Mouse (Mus musculus) spleen, adult 2 months (tissue): ENCODE results near the gene Zcchc4. TPM values are rescaled to one million over a fixed set of nuclear protein-coding genes. Genes with fewer than 3 reads are reported as not detected.
"Not testable (repeated sequence)": the region's sequence is repeated elsewhere in the genome, so short reads cannot be mapped to it uniquely, and the experiment has no call there.

Experiments
- DNase-seq, 2 experiments: peaks; one replicate each; pipeline versions ENCODE4 v3.0.0 to v3.0.0-alpha.2; 2012 to 2021; ENCODE audit warnings: low spot score in 2 of 2, low read depth in 1 of 2
- H3K27ac ChIP-seq: fragments of 200-500 bp; 2 replicates; pipeline ENCODE4 v1.5.1; 2012; ENCODE audit warnings: low read length, inconsistent platforms; ENCODE audit not compliant: insufficient read depth
- H3K27me3 ChIP-seq: fragments of 200-500 bp; 2 replicates; pipeline ENCODE4 v1.6.1; 2012; ENCODE audit warnings: mild to moderate bottlenecking, moderate library complexity, low read length, inconsistent platforms; ENCODE audit not compliant: control insufficient read depth, insufficient read depth
- H3K36me3 ChIP-seq: fragments of 200-500 bp; 2 replicates; pipeline ENCODE4 v1.6.1; 2012; ENCODE audit warnings: mild to moderate bottlenecking, low read length, inconsistent platforms; ENCODE audit not compliant: control insufficient read depth, insufficient read depth
- H3K4me1 ChIP-seq: fragments of 200-500 bp; 2 replicates; pipeline ENCODE4 v1.6.1; 2011; ENCODE audit warnings: inconsistent platforms; ENCODE audit not compliant: control insufficient read depth, insufficient read depth, insufficient read length
- H3K4me3 ChIP-seq: fragments of 200-500 bp; 2 replicates; pipeline ENCODE4 v1.5.1; 2011; ENCODE audit warnings: mild to moderate bottlenecking, inconsistent platforms; ENCODE audit not compliant: insufficient read depth, insufficient read length; ENCODE audit errors: extremely low read depth
- CTCF ChIP-seq: fragments of 200-500 bp; IDR thresholded peaks from 2 replicates; pipeline ENCODE4 v1.5.1; 2011; ENCODE audit warnings: mild to moderate bottlenecking, inconsistent platforms; ENCODE audit not compliant: insufficient read depth, insufficient read length, insufficient replicate concordance; ENCODE audit errors: extremely low read depth
- POLR2A ChIP-seq: fragments of 200-500 bp; IDR thresholded peaks from 2 replicates; pipeline ENCODE4 v1.6.1; 2011; ENCODE audit warnings: low read depth, low read length, inconsistent platforms
- WGBS: fragments of 180-500 bp; shearing (Covaris S2); methylation state at CpG from one replicate; pipeline ENCODE4 v1.1.7; 2018; 5-methylcytosine and 5-hydroxymethylcytosine counted together
- polyA plus RNA-seq: library from polyadenylated mRNA; depleted of rRNA; stranded (reverse); fragments of >200 nt; gene quantifications from 2 replicates; pipeline ENCODE4 v1.2.3, GENCODE M21; 2012

Gene Zcchc4
- polyA plus RNA-seq, 1 experiment: 5.0 TPM

DNA sequence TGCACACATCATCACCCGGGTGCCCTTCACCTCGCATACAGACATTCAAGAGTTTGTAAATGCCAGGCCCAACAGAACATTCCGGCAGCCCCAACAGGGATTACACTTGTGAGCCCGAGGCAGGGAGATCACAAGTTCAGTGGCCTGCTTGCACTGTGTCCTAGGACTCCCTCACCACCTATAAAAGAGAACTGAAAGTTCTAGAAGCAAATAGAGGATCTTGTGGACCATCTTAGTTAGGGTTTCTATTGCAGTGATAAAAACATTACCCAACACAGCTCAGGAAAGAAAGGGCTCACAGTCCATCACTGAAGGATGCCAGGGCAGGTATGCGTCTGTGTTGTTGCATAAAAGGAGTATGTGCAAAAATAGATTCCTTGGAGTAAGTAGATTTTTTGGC, 942 bp upstream of the Zcchc4 start:
- no peak overlapping the region for H3K4me3 ChIP-seq
- DNase-seq: no peak
- 87% methylated on average over 5 of the region's 5 CpGs for WGBS
- TF ChIP-seq POLR2A: no peak
- H3K27ac ChIP-seq: no peak overlapping the region
- H3K27me3 ChIP-seq: no peaks in the 10 kb centered on the region
- no peaks in the 10 kb centered on the region for H3K4me1 ChIP-seq
- H3K36me3 ChIP-seq: no peaks in the 10 kb centered on the region; the same call in 1 of the 2 replicates

DNA sequence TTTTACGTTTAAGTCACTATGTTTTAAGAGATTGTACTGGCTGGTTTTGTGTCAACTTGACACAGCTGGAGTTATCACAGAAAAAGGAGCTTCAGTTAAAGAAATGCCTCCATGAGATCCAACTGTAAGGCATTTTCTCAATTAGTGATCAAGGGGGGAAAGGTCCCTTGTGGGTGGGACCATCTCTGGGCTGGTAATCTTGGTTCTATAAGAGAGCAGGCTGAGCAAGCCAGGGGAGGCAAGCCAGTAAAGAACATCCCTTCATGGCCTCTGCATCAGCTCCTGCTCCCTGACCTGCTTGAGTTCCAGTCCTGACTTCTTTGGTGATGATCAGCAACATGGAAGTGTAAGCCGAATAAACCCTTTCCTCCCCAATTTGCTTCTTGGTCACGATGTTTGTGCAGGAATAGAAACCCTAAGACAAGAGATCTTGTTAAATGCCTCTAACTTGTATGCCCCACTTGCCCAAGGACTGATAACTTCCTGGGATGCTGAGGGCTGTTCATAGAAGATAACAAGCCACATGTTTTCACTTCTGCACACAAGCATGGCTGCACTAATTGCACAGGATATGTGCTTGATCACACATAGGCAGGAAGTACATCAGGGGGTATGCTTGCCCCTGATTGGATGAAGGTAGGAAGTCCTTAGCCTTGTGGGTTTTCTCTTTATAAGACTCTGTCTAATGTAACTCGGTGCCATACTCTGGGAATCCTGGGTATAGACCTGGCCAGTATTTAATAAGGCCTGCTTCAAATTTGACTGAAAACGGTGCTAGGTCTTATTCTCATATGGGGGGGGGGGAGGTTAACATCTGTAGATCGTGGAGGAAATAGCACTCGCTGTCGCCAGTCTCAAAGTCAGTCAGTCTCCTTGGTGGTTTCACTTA, 1.5 kb downstream of the Zcchc4 start:
- H3K4me1 ChIP-seq, DNase-seq, H3K36me3 ChIP-seq, H3K27me3 ChIP-seq, H3K4me3 ChIP-seq, H3K27ac ChIP-seq: not testable (repeated sequence)
- WGBS: 86% methylated on average over 8 of the region's 8 CpGs

DNA sequence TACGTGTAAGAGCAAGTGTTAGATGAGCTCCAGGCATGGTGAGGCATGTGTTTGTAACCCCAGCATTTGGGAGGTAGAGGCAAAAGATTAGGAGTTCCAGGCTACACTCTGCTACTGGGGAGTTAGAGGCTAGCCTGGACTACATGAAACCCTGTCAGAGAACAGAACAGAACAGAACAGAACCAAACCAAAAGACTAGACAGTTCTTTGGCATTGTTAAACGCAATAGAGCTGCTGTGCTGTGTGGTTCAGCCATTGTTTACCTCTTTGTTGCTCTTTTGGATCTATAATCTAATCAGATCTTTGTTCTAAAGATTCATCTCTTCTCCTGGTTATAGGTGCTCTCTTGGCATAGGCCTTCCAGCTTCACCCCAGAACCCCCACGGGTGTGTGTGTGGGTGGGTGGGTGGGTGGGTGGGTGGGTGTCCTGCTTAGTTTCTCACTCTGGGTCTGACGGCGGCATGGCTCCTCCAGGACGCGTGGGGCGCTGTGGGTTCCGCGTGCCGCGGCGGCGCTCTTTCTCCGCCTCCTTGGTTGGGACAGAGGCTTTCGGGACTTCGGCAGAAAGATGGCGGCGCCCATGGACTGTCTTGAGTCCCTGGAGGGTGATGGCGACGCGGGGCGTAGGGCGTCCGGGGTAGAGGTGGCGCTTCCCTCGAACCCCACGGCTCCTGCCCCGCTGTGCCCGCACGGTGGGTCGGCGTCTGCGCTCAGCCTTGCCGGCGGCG, 7.5 kb downstream of the Zcchc4 start:
- Histone ChIP-seq H3K27me3 (no peaks in the 10 kb centered on the region), H3K4me1 (no peaks in the 10 kb centered on the region; the same call in 1 of the 2 replicates), H3K36me3 (peaks cover 2% of the 10 kb centered on the region), H3K4me3 (peak overlapping the region; percentile 94), H3K27ac (peak overlapping the region; percentile 40; the same call in 1 of the 2 replicates)
- peak; percentile 30; the same call in 1 of the 2 replicates for TF ChIP-seq POLR2A
- TF ChIP-seq CTCF: peak; percentile 74
- peak; percentile 65 to 75 for DNase-seq
- 5% methylated on average over 37 of the region's 37 CpGs for WGBS

- under 1% methylated on average over 9 of the region's 9 CpGs for WGBS
Observed at GRCm38 (mm10) chr5:52783251-52783620, 8.0 kb downstream of the Zcchc4 start.

GRCm38 (mm10) chr5:52783957-52784356, 8.7 kb downstream of the Zcchc4 start:
- no peak for DNase-seq
- WGBS: 92% methylated on average over 2 of the region's 2 CpGs
- Histone ChIP-seq H3K27me3 (no peaks in the 10 kb centered on the region), H3K27ac (no peak overlapping the region), H3K4me3 (no peak overlapping the region), H3K4me1 (no peaks in the 10 kb centered on the region; the same call in 1 of the 2 replicates), H3K36me3 (peaks cover 3% of the 10 kb centered on the region)
- no peak for TF ChIP-seq POLR2A
- no peak for TF ChIP-seq CTCF

More at GRCm38 (mm10) chr5:52783251-52783620, 8.0 kb downstream of the Zcchc4 start:
- Histone ChIP-seq H3K36me3 (peaks cover 2% of the 10 kb centered on the region), H3K4me1 (no peaks in the 10 kb centered on the region; the same call in 1 of the 2 replicates), H3K27me3 (no peaks in the 10 kb centered on the region), H3K4me3 (peak overlapping the region; percentile 94), H3K27ac (peak overlapping the region; percentile 40; the same call in 1 of the 2 replicates)
- no peak for DNase-seq
- TF ChIP-seq POLR2A: no peak
- TF ChIP-seq CTCF: no peak

GRCm38 (mm10) chr5:52786556-52787322, 11.5 kb downstream of the Zcchc4 start:
- 57% methylated on average over 7 of the region's 7 CpGs for WGBS
- no peak overlapping the region for H3K27ac ChIP-seq
- peaks cover 3% of the 10 kb centered on the region for H3K36me3 ChIP-seq
- TF ChIP-seq POLR2A (no peak), CTCF (no peak)
- H3K4me3 ChIP-seq: no peak overlapping the region
- H3K27me3 ChIP-seq: no peaks in the 10 kb centered on the region
- no peak for DNase-seq
- no peaks in the 10 kb centered on the region; the same call in 1 of the 2 replicates for H3K4me1 ChIP-seq
